Mouse (Mus musculus): Measurements from ENCODE around the gene Trim47. TPM values are rescaled to one million over a fixed set of nuclear protein-coding genes. Genes with fewer than 3 reads are reported as not detected.

The Trim47 gene
- total and polyA plus RNA-seq, 2 experiments = 2.9 to 4.6 TPM

- H3K27me3 ChIP-seq (ENCODE audit: control insufficient read depth, insufficient read depth, low read length) = no peaks in the 10 kb centered on the region
- H3K36me3 ChIP-seq (ENCODE audit: control insufficient read depth, insufficient read depth, low read length) = no peaks in the 10 kb centered on the region
- 96% methylated on average over 19 of the region's 19 CpGs for WGBS
- no peak for TF ChIP-seq POLR2A (IDR thresholded peaks at IDR 0.05; ENCODE audit: extremely low read depth, insufficient read depth, low read length)
- no peak for TF ChIP-seq CTCF (IDR thresholded peaks at IDR 0.05; ENCODE audit: low read depth, low read length)
- no peaks in the 10 kb centered on the region for H3K79me2 ChIP-seq (ENCODE audit: control insufficient read depth, insufficient read depth, low read length)
- no peak overlapping the region for H3K9ac ChIP-seq (ENCODE audit: low read depth, low read length)
- H3K27ac ChIP-seq (replicated peaks; ENCODE audit: insufficient read depth, low read depth, low read length) = no peak overlapping the region
- no peak overlapping the region for H3K4me3 ChIP-seq (ENCODE audit: insufficient read depth, low read depth, low read length)
- H3K4me1 ChIP-seq (ENCODE audit: control insufficient read depth, insufficient read depth, low read length) = peaks cover 15% of the 10 kb centered on the region; the same call in 1 of the 2 replicates
- DNase-seq (ENCODE audit: extremely low read depth, low read depth, low spot score) = no peak
These were observed 15.3 kb downstream of the Trim47 start for GRCm38 (mm10) chr11:116111611-116112203.

- whole genome bisulfite sequencing = 91% methylated on average over 4 of the region's 4 CpGs
- H3K27me3 ChIP-seq (ENCODE audit: control insufficient read depth, insufficient read depth, low read length) = no peaks in the 10 kb centered on the region
These were observed 15.9 kb downstream of the Trim47 start for GRCm38 (mm10) chr11:116111067-116111466.

GRCm38 (mm10) chr11:116110540-116110939 lies 16.5 kb downstream of the Trim47 start:
- DNase-seq (ENCODE audit: extremely low read depth, low read depth, low spot score) = peak; percentile 55
- Histone ChIP-seq H3K9ac (ENCODE audit: low read depth, low read length) (peak overlapping the region; percentile 95), H3K4me3 (ENCODE audit: insufficient read depth, low read depth, low read length) (peak overlapping the region; percentile 87), H3K4me1 (ENCODE audit: control insufficient read depth, insufficient read depth, low read length) (peaks cover 15% of the 10 kb centered on the region; the same call in 1 of the 2 replicates), H3K27me3 (ENCODE audit: control insufficient read depth, insufficient read depth, low read length) (no peaks in the 10 kb centered on the region), H3K79me2 (ENCODE audit: control insufficient read depth, insufficient read depth, low read length) (peaks cover 2% of the 10 kb centered on the region; the same call in 1 of the 2 replicates), H3K36me3 (ENCODE audit: control insufficient read depth, insufficient read depth, low read length) (no peaks in the 10 kb centered on the region), H3K27ac (replicated peaks; ENCODE audit: insufficient read depth, low read depth, low read length) (peak overlapping the region; percentile 78)
- 44% methylated on average over 10 of the region's 10 CpGs for WGBS
- TF ChIP-seq POLR2A (IDR thresholded peaks at IDR 0.05; ENCODE audit: extremely low read depth, insufficient read depth, low read length) (no peak), CTCF (IDR thresholded peaks at IDR 0.05; ENCODE audit: low read depth, low read length) (no peak)

More at GRCm38 (mm10) chr11:116111067-116111466, 15.9 kb downstream of the Trim47 start:
- H3K27ac ChIP-seq (replicated peaks; ENCODE audit: insufficient read depth, low read depth, low read length) = peak overlapping the region; percentile 17; the same call in 1 of the 2 replicates
- TF ChIP-seq CTCF (IDR thresholded peaks at IDR 0.05; ENCODE audit: low read depth, low read length) (no peak), POLR2A (IDR thresholded peaks at IDR 0.05; ENCODE audit: extremely low read depth, insufficient read depth, low read length) (no peak)
- DNase-seq (ENCODE audit: extremely low read depth, low read depth, low spot score) = no peak
- H3K4me3 ChIP-seq (ENCODE audit: insufficient read depth, low read depth, low read length) = no peak overlapping the region
- H3K9ac ChIP-seq (ENCODE audit: low read depth, low read length) = no peak overlapping the region
- no peaks in the 10 kb centered on the region for H3K36me3 ChIP-seq (ENCODE audit: control insufficient read depth, insufficient read depth, low read length)
- H3K4me1 ChIP-seq (ENCODE audit: control insufficient read depth, insufficient read depth, low read length) = peaks cover 15% of the 10 kb centered on the region; the same call in 1 of the 2 replicates
- no peaks in the 10 kb centered on the region; the same call in 1 of the 2 replicates for H3K79me2 ChIP-seq (ENCODE audit: control insufficient read depth, insufficient read depth, low read length)

- no peak for DNase-seq (ENCODE audit: extremely low read depth, low read depth, low spot score)
- peaks cover 15% of the 10 kb centered on the region; the same call in 1 of the 2 replicates for H3K4me1 ChIP-seq (ENCODE audit: control insufficient read depth, insufficient read depth, low read length)
These were observed 16.9 kb downstream of the Trim47 start for GRCm38 (mm10) chr11:116110131-116110530.

GRCm38 (mm10) chr11:116109441-116110081 lies 17.4 kb downstream of the Trim47 start:
- H3K79me2 ChIP-seq (ENCODE audit: control insufficient read depth, insufficient read depth, low read length) = peaks cover 2% of the 10 kb centered on the region; the same call in 1 of the 2 replicates
- DNase-seq (ENCODE audit: extremely low read depth, low read depth, low spot score) = no peak
- no peaks in the 10 kb centered on the region for H3K27me3 ChIP-seq (ENCODE audit: control insufficient read depth, insufficient read depth, low read length)
- no peaks in the 10 kb centered on the region for H3K36me3 ChIP-seq (ENCODE audit: control insufficient read depth, insufficient read depth, low read length)
- peaks cover 15% of the 10 kb centered on the region; the same call in 1 of the 2 replicates for H3K4me1 ChIP-seq (ENCODE audit: control insufficient read depth, insufficient read depth, low read length)
- TF ChIP-seq CTCF (IDR thresholded peaks at IDR 0.05; ENCODE audit: low read depth, low read length) (no peak), POLR2A (IDR thresholded peaks at IDR 0.05; ENCODE audit: extremely low read depth, insufficient read depth, low read length) (no peak)
- peak overlapping the region; percentile 95 for H3K9ac ChIP-seq (ENCODE audit: low read depth, low read length)
- WGBS = 2% methylated on average over 68 of the region's 70 CpGs
- peak overlapping the region; percentile 78 for H3K27ac ChIP-seq (replicated peaks; ENCODE audit: insufficient read depth, low read depth, low read length)
- H3K4me3 ChIP-seq (ENCODE audit: insufficient read depth, low read depth, low read length) = peak overlapping the region; percentile 87

More at GRCm38 (mm10) chr11:116110131-116110530, 16.9 kb downstream of the Trim47 start:
- peaks cover 2% of the 10 kb centered on the region; the same call in 1 of the 2 replicates for H3K79me2 ChIP-seq (ENCODE audit: control insufficient read depth, insufficient read depth, low read length)
- TF ChIP-seq CTCF (IDR thresholded peaks at IDR 0.05; ENCODE audit: low read depth, low read length) (no peak), POLR2A (IDR thresholded peaks at IDR 0.05; ENCODE audit: extremely low read depth, insufficient read depth, low read length) (peak; percentile 50; the same call in 1 of the 2 replicates)
- 4% methylated on average over 35 of the region's 35 CpGs for WGBS
- H3K9ac ChIP-seq (ENCODE audit: low read depth, low read length) = peak overlapping the region; percentile 95
- no peaks in the 10 kb centered on the region for H3K36me3 ChIP-seq (ENCODE audit: control insufficient read depth, insufficient read depth, low read length)
- H3K4me3 ChIP-seq (ENCODE audit: insufficient read depth, low read depth, low read length) = peak overlapping the region; percentile 87
- H3K27me3 ChIP-seq (ENCODE audit: control insufficient read depth, insufficient read depth, low read length) = no peaks in the 10 kb centered on the region
- peak overlapping the region; percentile 78 for H3K27ac ChIP-seq (replicated peaks; ENCODE audit: insufficient read depth, low read depth, low read length)
